10 mouse cellular contexts compared by ENCODE assay signal in the genomic region with DNA sequence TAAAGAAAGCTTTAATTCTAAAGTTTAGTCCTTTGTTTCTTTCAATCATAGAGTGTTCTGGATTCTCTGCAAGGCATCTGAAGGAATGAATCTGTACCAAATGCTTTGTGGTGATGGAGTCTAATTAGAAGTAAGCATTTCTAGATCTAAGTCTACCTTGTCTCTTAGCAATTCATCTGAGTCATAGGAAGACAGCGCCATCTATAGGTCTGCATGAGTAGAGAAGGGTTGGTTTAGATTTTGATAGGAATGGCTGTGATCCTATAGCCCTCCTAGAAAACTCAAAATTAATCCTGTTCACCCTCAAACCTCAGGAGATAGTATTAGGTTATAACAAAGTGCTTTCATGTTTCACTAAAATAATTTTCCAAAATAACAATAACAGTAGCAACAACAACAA. TPM values are rescaled to one million over a fixed set of nuclear protein-coding genes. Genes with fewer than 3 reads are reported as not detected.
DNase-seq lines count a peak whose midpoint lies in the region; ATAC-seq lines count a peak whose summit lies in the region.
"Had no signal": no experiment of that assay in that cellular context is flagged by ENCODE, and none has a peak within 500 bp of the region (broad histone marks: within the 10 kb centered on the region; RNA-seq: fewer than 3 reads in every experiment).

No protein-coding gene starts in this region.

- no peaks in the 10 kb centered on the region for H3K36me3 ChIP-seq in kidney, embryonic 14.5 days (ENCODE audit: control insufficient read depth, insufficient read depth, low read length)
- H3K36me3 ChIP-seq in liver, embryonic 16.5 days (ENCODE audit: control insufficient read depth, insufficient read depth) = no peaks in the 10 kb centered on the region
- H3K36me3 ChIP-seq: embryonic facial prominence, embryonic 13.5 days; limb, embryonic 12.5 days had no signal

- no peaks in the 10 kb centered on the region for H3K9me3 ChIP-seq in kidney, embryonic 14.5 days (ENCODE audit: control insufficient read depth, low read length)
- no peaks in the 10 kb centered on the region for H3K9me3 ChIP-seq in liver, embryonic 16.5 days (replicated peaks; ENCODE audit: control insufficient read depth, low read length)
- H3K9me3 ChIP-seq: embryonic facial prominence, embryonic 13.5 days; limb, embryonic 12.5 days had no signal

- no peak overlapping the region for H3K27ac ChIP-seq in kidney, embryonic 14.5 days (ENCODE audit: low read depth, low read length)
- no peak overlapping the region for H3K27ac ChIP-seq in liver, embryonic 16.5 days (ENCODE audit: low read length)
- H3K27ac ChIP-seq: embryonic facial prominence, embryonic 13.5 days; limb, embryonic 12.5 days had no signal

- H3K4me1 ChIP-seq in kidney, embryonic 14.5 days (ENCODE audit: control insufficient read depth, insufficient read depth, low read length) = no peaks in the 10 kb centered on the region
- H3K4me1 ChIP-seq in liver, embryonic 16.5 days (ENCODE audit: control insufficient read depth, low read depth, low read length) = peaks cover 19% of the 10 kb centered on the region
- H3K4me1 ChIP-seq: embryonic facial prominence, embryonic 13.5 days; limb, embryonic 12.5 days had no signal

- WGBS in kidney, embryonic 14.5 days = 0% methylated on average over 1 of the region's 1 CpGs
- 0% methylated on average over 1 of the region's 1 CpGs for WGBS in liver, embryonic 16.5 days (ENCODE audit: insufficient replicate concordance)

- H3K9ac ChIP-seq in kidney, embryonic 14.5 days (ENCODE audit: low read depth, low read length) = no peak overlapping the region
- H3K9ac ChIP-seq in liver, embryonic 16.5 days (ENCODE audit: low read depth, low read length) = no peak overlapping the region
- H3K9ac ChIP-seq: embryonic facial prominence, embryonic 13.5 days; limb, embryonic 12.5 days had no signal

- DNase-seq in kidney, adult 9 months = peak; percentile 22
- DNase-seq in ES-CJ7 (ENCODE audit: low read depth, low spot score) = peak; percentile 65
- peak; percentile 66 for DNase-seq in c-Kit-negative CD71-positive TER-119-positive erythroid progenitor cells, embryonic 14.5 days (ENCODE audit: low read depth, low spot score)
- DNase-seq in spleen, adult 18-20 months = no peak
- no peak for DNase-seq in gastrocnemius, postnatal 4 days (ENCODE audit: low spot score in 2 of 2)
- DNase-seq: kidney, adult 11 months had no signal

- no peak overlapping the region for H3K4me2 ChIP-seq in kidney, embryonic 14.5 days (replicated peaks; ENCODE audit: low read depth, low read length)
- no peak overlapping the region for H3K4me2 ChIP-seq in liver, embryonic 16.5 days (ENCODE audit: low read depth, low read length)
- H3K4me2 ChIP-seq: embryonic facial prominence, embryonic 13.5 days; limb, embryonic 12.5 days had no signal

- no peak overlapping the region for H3K4me3 ChIP-seq in kidney, embryonic 14.5 days (ENCODE audit: low read length)
- no peak overlapping the region for H3K4me3 ChIP-seq in liver, embryonic 16.5 days (ENCODE audit: low read depth, low read length)
- H3K4me3 ChIP-seq: embryonic facial prominence, embryonic 13.5 days; limb, embryonic 12.5 days had no signal

- no peak for ATAC-seq in kidney, embryonic 14.5 days (ENCODE audit: low FRiP score, low TSS enrichment)
- peak; percentile 55 for ATAC-seq in liver, embryonic 16.5 days (ENCODE audit: low read depth)

- H3K27me3 ChIP-seq in kidney, embryonic 14.5 days (ENCODE audit: control insufficient read depth, insufficient read depth, low read length) = 0 out of 2 replicates have a peak, but pooled peaks cover 3% of the 10 kb centered on the region
- no peaks in the 10 kb centered on the region for H3K27me3 ChIP-seq in liver, embryonic 16.5 days (ENCODE audit: control insufficient read depth, insufficient read depth, low read depth, low read length)

RNA-seq across cellular contexts. Expression of a gene that starts 11.8 kb away (rescaled TPM):
- 1.5 and 2.8 TPM in 2 replicates for polyA plus RNA-seq in kidney, embryonic 14.5 days (2014; fragmentation: Nextera tagmentation; extraction: Ambion mirVana)
- polyA plus RNA-seq in liver, embryonic 16.5 days (2015; fragmentation: Nextera tagmentation; extraction: Ambion mirVana) = 18.7 and 19.7 TPM in 2 replicates
- total RNA-seq in gastrocnemius, postnatal 4 days (2021) = under 1 TPM; 0.41 to 0.42 TPM

RNA-seq across cellular contexts. Expression of a gene that starts 44.7 kb away (rescaled TPM):
- polyA plus RNA-seq in kidney, embryonic 14.5 days (2014; fragmentation: Nextera tagmentation; extraction: Ambion mirVana) = 59.4 and 97.0 TPM in 2 replicates
- polyA plus RNA-seq in liver, embryonic 16.5 days (2015; fragmentation: Nextera tagmentation; extraction: Ambion mirVana) = 32.6 and 33.0 TPM in 2 replicates
- 10 to 100 TPM; 25.1 to 31.9 TPM for total RNA-seq in gastrocnemius, postnatal 4 days (2021)

RNA-seq across cellular contexts. Expression of a gene that starts 44.8 kb away (rescaled TPM):
- polyA plus RNA-seq in kidney, embryonic 14.5 days (2014; fragmentation: Nextera tagmentation; extraction: Ambion mirVana) = 11.3 and 13.2 TPM in 2 replicates
- 2.7 and 3.0 TPM in 2 replicates for polyA plus RNA-seq in liver, embryonic 16.5 days (2015; fragmentation: Nextera tagmentation; extraction: Ambion mirVana)
- total RNA-seq in gastrocnemius, postnatal 4 days (2021) = 1 to 10 TPM; 6.0 to 7.6 TPM

Comparison
In these comparisons a context has a peak if more than half of its experiments do, and no peak if none do; other contexts are left out.
1. DNase-seq: peak in kidney, adult 9 months (single experiment), ES-CJ7 (single experiment) and c-Kit-negative CD71-positive TER-119-positive erythroid progenitor cells, embryonic 14.5 days (single experiment); none in spleen, adult 18-20 months (0 of 2) and gastrocnemius, postnatal 4 days (0 of 2).